Mouse (Mus musculus): ENCODE measurements around the gene Fmo1. TPM values are rescaled to one million over a fixed set of nuclear protein-coding genes. Genes with fewer than 3 reads are reported as not detected.
A peak's percentile ranks its signal among the peaks of the same experiment; 100 is the strongest.

Gene Fmo1
- total RNA-seq, 2 experiments from 2014 or later: 21.1 to 22.2 TPM

DNA sequence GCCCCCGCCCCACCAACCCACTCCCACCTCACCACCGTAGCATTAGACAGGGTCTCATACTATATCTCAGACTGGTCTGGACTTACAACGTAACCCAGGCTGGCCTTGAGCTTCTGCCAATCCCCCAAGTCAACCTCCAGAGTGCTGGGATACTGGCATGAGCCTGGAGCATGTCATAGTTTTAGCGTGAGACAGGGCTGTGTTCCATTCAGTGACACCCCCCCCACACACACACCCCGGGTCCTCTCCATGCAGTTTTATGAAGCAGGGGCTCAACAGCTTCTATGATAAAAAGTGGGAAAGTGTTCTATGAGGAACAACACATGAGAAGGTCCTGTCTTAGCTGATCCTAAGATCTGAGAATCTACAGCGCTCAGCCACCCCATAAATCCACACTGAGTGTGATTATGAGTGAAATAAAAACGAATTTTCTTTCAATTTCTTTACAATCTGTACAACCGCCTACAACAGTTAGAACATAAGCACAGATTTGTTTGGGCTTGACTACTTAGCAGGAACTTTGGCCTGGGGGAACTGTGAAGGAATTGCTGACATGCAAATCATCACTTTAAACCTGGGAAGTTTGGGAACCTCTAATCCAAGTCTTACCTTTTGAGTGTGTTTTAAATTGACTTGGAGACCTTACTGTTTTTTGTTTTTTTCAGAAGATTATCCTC is 1.5 kb downstream of the Fmo1 start:
- intact Hi-C loops (cut with DNase I): no loop called here
- DNase-seq (ENCODE audit: low spot score in 2 of 2): no peak

DNA sequence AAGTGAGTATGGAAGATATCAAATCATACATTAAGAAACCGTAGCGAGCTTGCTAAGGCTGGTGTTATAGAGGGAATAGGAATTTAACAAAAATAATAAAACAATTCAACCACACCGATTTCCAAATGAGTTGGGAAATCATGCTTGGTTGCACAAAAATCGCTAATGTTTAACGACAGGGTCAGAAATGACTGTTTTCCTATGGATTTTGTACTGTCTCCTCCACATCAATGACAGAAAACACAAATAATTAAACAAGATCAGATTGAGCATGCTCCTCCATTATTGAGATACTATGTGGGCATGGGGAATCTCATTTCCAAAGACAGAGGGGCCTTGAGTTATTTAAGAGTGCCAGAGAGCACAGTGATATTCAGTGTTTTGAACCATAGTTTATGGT is 2.1 kb downstream of the Fmo1 start:
- intact Hi-C loops (cut with DNase I): no loop called here
- DNase-seq (ENCODE audit: low spot score in 2 of 2): no peak

DNA sequence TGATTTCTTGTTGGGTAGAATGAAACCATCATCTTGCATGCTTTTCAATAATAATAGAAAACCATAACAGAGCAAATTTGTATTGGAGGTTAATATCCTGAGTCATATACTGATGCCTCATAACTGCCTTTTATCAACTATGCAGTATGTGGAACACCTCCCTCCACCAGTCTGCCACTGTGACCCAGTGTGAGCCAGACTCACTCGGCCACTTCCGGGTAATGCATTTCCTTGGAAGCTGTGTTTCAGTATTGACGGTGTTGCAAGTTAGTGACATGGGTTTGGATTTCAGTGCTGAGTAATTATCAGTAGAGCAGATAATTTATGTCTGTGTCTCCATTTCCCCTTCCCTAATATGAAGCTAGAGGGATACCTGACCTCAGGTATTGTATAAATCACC is 2.8 kb downstream of the Fmo1 start:
- intact Hi-C loops (cut with DNase I): no loop called here
- DNase-seq (ENCODE audit: low spot score in 2 of 2): no peak

DNA sequence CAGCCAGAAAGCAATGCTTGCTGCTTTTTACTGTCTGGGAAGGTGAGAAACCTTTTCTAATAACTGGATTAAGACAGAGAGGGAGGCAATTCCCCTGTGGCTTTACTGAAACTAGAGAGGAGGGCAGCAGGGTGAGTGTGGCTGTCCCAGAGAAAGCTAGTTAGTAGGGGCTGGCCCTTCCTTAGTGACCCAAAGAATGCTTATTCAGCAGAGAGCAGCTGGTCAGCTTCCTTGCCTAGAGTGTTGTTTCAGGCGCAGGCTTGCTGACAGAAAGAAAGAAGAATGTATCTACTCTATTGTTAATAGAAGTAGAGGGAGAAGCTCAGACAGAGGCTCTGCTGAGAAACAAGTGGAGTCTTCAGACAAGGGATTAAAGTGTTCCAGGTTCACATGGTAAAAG is 4.1 kb downstream of the Fmo1 start:
- intact Hi-C loops (cut with DNase I): no loop called here
- DNase-seq (ENCODE audit: low spot score in 2 of 2): no peak

DNA sequence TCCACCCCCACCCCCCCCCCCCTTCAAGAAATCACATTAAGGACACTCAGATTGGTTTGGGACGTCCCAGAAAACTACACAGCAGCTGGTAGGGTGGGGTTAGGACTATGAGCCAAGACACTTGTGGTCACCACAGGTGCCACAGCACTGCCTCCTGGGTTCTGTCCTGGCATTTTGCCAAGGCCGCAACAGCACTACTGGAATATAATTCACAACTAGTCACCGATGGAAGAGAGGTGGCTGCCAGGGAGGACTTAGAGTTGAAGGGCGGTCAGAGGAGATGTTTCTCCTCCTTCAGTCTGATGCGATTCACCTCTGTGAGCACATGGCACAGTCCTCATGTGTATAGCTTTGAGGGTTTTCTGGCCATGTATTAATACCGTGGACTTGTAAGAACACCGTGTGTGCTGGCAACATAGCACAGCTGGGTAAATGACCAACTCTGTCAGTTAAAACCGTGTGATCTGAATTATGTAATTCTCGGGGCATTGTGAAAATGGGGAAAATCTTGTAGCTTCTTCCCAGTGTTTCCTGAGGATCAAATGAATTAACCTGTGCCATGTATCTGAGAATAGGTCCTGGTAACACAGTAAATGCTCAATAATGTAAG is 6.3 kb downstream of the Fmo1 start:
- intact Hi-C loops (cut with DNase I): no loop called here

DNA sequence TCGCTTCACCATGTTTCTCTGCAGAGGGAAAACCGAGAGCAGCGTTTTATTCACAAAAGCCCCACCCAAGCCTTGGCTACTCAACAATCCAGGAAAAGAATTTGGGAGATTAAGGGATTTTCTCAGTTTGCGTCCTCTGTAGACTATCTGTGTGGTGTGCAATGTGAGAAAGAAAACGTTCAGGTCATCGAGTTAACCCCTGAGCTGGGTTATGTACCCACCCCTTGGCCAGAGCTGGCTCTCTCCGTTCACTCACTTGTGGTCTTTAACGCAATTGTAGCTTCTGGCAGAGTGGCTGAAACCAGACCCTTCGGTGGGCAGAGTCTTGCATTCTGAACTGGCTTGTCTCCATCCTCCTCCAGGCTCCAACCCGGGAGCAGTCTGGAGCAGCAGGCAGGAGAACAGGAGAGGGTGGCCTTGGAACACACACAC is 6.8 kb downstream of the Fmo1 start:
- DNase-seq (ENCODE audit: low spot score in 2 of 2): no peak
- intact Hi-C loops (cut with DNase I): no loop called here

More for the DNA sequence above, 6.3 kb downstream of the Fmo1 start:
- no peak for DNase-seq (ENCODE audit: low spot score in 2 of 2)

DNA sequence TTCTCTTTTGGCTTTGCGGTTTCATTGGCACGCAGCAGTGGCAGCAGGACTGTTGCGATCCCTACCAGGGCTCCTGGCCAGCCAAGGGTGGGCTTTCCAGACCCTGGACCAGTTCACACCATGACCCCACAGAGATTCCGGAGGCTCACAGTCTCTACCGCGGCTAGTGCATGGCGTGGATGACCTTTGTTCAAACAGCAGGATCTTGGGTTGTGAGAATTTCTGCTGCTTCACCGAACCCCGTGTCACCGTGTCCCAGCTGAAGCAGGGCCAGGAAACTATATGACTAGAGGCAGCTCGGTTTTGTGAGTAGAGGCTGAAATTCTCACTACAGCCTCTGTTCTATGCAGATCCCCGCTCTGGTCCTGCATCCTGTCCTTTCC is 7.7 kb downstream of the Fmo1 start:
- intact Hi-C loops (cut with DNase I): no loop called here
- no peak for DNase-seq (ENCODE audit: low spot score in 2 of 2)

DNA sequence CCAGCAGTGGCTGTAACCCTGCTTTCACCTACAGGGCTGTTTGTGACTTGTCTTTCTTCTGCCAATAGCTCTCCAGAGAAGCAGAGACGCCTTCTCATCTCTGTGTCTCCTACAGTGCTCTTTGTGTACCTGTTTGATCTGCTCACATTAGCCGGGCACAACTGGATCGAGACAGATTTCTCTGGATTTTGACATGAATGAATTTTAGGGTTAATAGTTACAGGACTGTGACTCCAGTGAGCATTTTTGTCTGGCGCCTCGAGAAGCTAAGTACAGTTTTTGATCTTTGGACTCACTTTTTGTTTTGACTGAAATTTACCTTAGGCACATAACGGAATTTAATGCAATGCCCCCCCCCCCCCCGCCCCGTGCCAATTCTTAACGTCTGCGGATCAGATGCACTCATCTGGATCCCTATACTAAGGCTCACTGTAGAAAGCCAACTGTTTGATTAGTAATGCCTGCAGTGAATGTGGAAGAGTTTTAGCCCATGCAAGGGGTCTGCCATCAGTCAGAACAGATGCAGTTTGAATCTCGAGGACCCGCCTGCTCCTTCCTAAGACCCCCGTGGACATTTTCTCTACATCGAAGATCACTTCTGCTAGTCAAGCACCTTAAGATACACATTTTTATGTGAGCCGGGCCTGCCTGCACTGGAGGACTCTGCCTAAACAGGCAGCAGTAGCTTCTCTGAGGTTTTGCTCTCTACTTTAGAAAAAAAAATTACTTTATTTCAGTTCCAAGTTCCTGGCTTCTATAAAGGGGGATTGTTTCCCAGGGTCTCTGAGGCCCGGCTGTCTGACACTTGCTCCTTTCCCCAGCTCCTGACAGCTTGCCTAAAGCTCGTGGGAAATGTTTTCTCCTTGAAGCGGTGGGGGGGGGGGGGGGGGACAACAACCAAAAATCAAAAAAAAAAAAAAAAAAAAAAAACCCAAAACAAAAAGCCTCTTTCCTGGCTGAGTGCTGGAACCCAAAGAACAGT is 8.4 kb downstream of the Fmo1 start:
- no peak for DNase-seq (ENCODE audit: low spot score in 2 of 2)
- intact Hi-C loops (cut with DNase I): no loop called here

DNA sequence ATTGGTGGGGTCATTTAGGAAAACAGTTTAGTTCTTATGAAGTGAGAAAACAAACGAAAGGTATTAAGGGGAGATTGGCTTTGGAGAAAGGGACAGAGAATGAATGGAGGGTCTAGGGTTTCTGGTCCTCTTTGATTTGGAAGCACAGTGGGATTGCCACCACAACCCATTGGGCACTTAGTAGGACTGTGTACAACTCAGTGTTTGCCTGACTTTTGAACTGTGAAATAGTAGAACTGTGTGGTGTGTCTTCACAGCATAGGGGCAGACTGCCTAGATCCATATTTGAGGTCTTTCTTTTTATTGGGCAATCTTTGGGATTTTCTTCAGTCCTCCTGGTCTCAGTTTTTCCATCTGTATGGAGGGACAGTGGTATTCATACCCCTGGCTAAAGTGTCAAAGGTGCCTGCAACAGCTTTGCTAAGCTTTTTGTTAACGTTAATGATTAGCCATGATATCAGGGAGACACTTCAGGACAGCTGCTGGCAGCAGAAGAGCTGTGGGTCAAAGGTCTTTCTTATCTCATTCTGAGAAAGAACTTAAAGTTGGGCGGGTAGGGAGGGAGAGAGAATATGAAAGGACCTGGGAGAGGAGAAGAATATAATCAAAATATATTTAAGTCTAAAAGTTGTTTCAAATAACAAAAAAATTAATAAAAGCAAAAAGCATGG is 12.5 kb downstream of the Fmo1 start:
- DNase-seq (ENCODE audit: low spot score in 2 of 2): no peak

DNA sequence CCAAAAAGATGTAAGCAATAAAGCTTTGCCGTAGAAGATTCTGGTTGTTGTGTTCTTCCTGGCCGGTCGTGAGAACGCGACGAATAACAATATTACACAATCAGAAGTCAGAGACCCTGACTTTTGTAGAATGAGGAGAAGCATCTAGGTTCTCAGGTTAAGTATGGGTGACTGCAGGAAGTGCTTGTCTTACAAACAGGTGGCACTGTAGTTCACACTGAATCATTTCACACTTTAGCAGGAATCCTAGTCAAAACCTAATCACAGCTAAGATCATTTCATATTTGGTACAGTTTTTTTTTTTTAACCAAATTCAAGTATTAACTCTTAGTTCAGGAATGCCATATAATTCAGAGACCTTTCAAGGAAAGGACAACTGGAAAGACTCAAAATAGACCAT is 18.9 kb downstream of the Fmo1 start:
- no peak for DNase-seq (ENCODE audit: low spot score in 2 of 2)
- intact Hi-C loops (cut with DNase I): no loop called here

More for the DNA sequence above, 12.5 kb downstream of the Fmo1 start:
- intact Hi-C loops (cut with DNase I): no loop called here

DNA sequence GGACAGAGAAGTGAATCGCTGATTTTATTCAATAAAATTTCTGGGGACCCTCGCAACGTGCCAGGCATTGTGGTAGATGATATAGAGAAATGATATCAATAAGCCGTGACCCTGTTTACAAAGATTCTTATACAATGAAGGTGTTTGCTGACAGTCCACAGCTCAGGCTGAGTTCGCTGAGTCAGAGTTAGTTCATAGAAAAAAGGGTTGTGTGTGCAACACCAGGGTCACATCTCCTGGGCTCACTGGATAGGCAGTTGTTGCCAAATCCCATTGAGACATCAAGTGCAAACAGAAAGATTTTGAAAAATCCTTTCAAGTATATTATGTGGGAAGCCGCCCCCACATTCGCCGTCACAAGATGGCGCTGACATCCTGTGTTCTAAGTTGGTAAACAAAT is 26.2 kb downstream of the Fmo1 start:
- DNase-seq (ENCODE audit: low spot score in 2 of 2): no peak
- intact Hi-C loops (cut with DNase I): no loop called here

DNA sequence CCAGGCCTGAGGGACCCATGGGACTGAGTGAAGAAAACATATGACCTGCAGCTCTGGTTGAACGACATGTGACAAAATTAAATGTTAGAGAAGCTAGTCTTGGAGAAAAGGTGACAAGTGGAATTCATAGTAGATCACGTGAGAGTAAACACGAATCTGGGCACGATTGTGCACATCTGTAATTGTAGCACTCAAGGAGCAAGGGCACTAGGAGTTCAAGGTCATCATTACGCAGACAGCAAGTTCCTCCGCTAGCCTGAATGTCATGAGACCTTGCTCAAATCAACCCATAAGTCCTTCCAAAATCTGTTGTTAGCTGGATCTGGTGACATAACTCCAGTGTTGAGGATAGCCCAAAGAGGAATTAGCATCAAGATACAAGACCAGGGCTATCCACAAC is 27.4 kb downstream of the Fmo1 start:
- no peak for DNase-seq (ENCODE audit: low spot score in 2 of 2)
- intact Hi-C loops (cut with DNase I): no loop called here

DNA sequence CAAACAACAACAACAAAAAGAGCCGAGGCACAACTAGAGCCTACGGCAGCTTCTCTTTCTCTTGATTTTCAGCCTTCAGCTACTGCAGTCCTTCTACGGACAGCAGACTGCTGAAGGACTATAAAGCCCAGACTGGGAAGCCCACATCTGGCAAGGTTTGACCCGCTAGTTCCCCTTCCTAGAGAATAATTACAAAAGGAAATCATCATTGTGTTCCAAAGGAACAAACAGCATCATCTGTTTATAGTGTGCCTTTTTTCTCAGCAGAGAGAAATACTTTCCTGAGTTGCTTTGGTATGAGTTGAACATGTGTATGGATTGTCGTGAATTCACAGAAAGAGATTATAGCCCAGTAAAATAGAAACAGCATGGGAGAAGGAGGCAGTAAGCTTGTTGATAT is 32.1 kb downstream of the Fmo1 start:
- intact Hi-C loops (cut with DNase I): no loop called here
- no peak for DNase-seq (ENCODE audit: low spot score in 2 of 2)

DNA sequence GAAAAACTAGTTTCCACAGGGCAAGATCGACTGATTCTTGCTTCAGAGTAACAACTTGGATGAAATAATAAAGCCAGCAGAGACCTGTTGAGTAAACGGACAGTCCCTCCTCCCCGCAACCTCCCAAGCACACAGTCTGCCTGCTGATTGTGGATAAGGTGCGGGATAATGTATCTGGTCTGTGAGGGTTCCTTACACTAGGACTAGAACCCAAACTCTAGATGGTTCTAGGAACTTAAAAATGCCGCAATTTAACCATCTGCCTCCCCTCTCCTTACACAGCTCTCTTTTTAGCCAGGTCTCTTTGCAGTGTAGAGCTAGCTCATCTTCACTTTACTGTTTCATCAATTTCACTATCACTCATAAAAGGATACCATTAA is 33.8 kb downstream of the Fmo1 start:
- intact Hi-C loops (cut with DNase I): no loop called here

DNA sequence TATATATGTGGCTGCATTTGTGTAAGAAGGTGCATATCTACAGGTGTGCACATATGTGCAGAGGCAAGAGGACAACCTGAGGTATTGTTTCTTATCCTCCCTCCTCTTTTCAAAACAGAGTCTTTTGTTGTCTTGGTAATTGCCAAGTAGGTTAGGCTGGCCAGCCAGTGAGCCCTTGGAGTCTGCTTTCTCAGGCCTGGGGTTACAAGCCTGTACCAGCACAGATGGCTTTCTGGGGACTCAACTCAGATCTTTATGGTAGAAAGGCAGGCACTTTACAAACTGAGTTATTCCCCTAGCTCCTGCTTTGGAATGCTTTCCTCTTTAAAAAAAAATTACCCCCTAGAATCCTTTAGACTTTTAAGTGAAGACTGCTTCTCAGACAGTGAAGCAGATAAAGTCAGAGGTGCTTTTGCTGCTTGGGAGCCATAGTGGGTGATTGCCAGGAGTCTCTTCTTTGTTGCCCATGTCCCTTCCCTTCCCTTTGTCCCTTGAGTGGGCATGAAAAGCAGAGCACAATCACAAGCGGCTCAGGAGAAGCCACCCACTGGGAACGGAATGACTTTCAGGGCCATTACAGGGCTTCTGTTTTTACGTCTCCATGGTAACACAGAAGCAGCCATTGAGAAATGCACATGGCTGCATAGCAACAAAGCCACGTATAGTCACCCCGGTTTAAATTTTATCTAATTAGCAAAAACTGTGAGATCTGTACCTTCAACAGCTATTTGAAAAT is 34.4 kb downstream of the Fmo1 start:
- DNase-seq (ENCODE audit: low spot score in 2 of 2): peak in 1 of 2 experiments; percentile 20
- intact Hi-C loops (cut with DNase I): no loop called here

More for the DNA sequence above, 33.8 kb downstream of the Fmo1 start:
- DNase-seq (ENCODE audit: low spot score in 2 of 2): no peak

DNA sequence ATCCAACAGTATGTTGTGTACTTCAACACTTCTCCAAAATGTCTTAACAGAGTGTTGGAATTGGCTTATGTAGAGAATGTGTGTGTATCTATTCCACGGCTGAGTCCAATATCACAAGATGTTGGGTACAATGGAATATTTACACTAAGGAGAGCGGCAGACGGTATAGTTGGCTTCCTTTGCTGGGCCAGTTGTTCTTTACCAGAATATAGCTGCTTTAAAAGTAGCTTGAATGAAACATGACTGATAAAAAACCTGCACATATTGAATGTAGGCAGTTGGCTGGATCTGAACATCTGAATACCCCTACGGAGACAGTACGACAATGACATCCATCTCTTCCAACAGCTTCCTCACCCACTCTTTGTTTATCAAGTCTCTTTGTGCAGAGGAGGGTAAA is 47.1 kb downstream of the Fmo1 start:
- intact Hi-C loops (cut with DNase I): no loop called here
- peak; percentile 8 to 25 for DNase-seq (ENCODE audit: low spot score in 2 of 2)

DNA sequence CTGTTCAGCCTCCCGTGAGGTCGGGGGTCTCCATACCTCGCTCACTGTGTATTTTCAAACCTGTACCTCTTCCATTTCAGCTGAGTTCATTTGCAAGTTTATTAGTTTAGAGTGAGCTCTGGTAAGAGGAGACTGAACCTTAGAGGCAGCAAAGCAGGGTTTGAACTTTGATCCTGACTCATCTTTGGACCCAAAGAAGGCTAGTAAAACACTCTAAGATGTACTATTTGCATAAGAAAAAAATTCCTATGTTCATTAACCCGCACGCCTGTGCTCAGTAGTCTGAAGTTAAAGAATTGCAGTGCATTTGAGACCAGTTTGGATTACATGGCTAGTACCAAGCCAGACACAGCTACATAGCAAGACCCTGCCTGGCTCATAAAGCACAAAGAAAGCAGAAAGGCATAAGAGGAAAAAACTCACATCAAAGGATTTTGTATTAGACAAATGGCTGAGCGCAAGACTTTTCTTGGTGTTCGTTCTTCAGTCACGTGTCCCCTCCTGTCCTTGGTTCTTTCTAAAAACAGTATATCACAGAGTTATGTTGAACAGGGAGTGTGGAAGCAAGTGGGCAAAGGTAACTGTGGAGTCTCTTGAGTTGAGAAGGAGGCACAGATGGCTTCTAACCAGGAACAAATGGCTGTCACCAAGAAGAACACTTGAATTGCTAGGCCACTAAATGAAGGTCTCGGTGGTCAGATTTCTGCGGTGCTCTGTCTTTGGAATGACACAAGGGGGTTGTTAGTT is 50.9 kb downstream of the Fmo1 start:
- intact Hi-C loops (cut with DNase I): no loop called here

DNA sequence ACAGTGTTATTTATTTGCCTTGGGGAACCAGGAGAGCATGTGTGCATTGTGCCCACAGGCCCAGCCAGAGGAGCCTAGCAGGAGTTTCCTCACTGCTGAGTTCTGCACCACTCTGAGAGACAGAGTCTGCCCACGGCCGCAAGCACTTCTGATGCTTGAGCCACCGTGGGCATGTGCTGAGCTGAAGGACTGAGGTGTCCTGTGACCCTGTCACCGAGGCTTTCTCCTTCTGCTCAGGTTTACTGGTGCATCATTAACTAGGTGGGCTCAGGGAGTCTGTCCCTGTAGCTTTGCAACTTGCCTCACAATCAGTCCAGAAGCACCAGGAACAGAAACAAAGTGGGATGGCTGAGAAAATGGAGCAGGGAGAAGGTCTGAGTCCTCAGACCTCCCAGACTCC is 51.5 kb downstream of the Fmo1 start:
- intact Hi-C loops (cut with DNase I): loop anchor here (5.0 kb wide), 1 partner anchor 257 kb away; no protein-coding TSS in a partner anchor
- DNase-seq (ENCODE audit: low spot score in 2 of 2): no peak

More for the DNA sequence above, 50.9 kb downstream of the Fmo1 start:
- no peak for DNase-seq (ENCODE audit: low spot score in 2 of 2)

DNA sequence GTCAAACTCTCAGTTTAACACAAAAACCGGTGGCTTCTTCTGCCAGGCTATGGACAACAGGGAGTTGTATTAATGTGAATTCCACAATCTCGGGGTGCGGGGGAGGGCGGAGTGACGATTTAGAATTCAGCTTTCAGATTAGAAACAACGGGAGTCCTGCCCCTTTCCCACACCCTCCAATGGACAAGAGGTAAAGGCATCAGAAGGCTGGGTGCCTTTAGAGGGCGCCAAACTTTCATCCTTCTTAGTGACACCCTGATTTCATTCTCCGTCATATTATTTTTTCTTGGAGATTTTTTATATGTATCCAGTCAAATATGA is 52.6 kb downstream of the Fmo1 start, which contains the start of gene Fmo4:
Fmo4 (minus strand) TSS at position 137 of the 321 bp plus-strand sequence.
- DNase-seq (ENCODE audit: low spot score in 2 of 2): peak; percentile 8 to 29
- intact Hi-C loops (cut with DNase I): loop anchor here (5.0 kb wide), 1 partner anchor 259 kb away; no protein-coding TSS in a partner anchor
